Mouse (Mus musculus) ES-E14 (cell line): ENCODE measurements at regions not wholly inside any gene's neighbourhood (a gene's known extent, or its start where the extent isn't known, plus 50 kb on each side); places are given as distances from the start of the nearest gene placed in this dataset.

ENCODE experiments used
- DNase-seq: peaks from one replicate; pipeline ENCODE4 v3.0.0-alpha.2; 2013; ENCODE audit warnings: low read depth, low spot score
- H3K27ac ChIP-seq: 2 replicates; pipeline ENCODE4 v1.5.1; 2012; ENCODE audit warnings: low read depth, mild to moderate bottlenecking, low read length, moderate library complexity, mixed read lengths; ENCODE audit not compliant: poor library complexity, insufficient read depth, severe bottlenecking
- H3K36me3 ChIP-seq: 2 replicates; pipeline ENCODE4 v1.6.1; 2012; ENCODE audit warnings: mild to moderate bottlenecking, low read length, moderate library complexity, mixed read lengths; ENCODE audit not compliant: control insufficient read depth, poor library complexity, insufficient read depth, severe bottlenecking
- H3K4me1 ChIP-seq, 2 experiments: fragments of 150-350 bp in 1 of 2; sonication (generic) in 1 of 2; 2 replicates each; pipeline ENCODE4 v1.6.1; 2012; ENCODE audit warnings: low read length in 2 of 2, mild to moderate bottlenecking in 1 of 2, mixed read lengths in 1 of 2; ENCODE audit not compliant: control insufficient read depth in 2 of 2, insufficient read depth in 2 of 2, poor library complexity in 1 of 2
- H3K4me3 ChIP-seq, 2 experiments: fragments of 150-350 bp in 1 of 2; sonication (generic) in 1 of 2; 2 replicates each; pipeline ENCODE4 v1.5.1; 2012; ENCODE audit warnings: low read length in 2 of 2, low read depth in 1 of 2, mild to moderate bottlenecking in 1 of 2, mixed read lengths in 1 of 2; ENCODE audit not compliant: insufficient read depth in 1 of 2, poor library complexity in 1 of 2, severe bottlenecking in 1 of 2
- H3K9ac ChIP-seq: 2 replicates; pipeline ENCODE4 v1.6.1; 2012; ENCODE audit warnings: low read depth, mild to moderate bottlenecking, low read length, mixed read lengths; ENCODE audit not compliant: poor library complexity, insufficient read depth, severe bottlenecking
- H3K9me3 ChIP-seq: fragments of 150-350 bp; sonication (generic); 2 replicates; pipeline ENCODE4 v1.6.1; 2012; ENCODE audit warnings: low read depth, mild to moderate bottlenecking, low read length; ENCODE audit not compliant: control insufficient read depth, insufficient read depth
- CHD2 ChIP-seq: IDR thresholded peaks from 2 replicates; pipeline ENCODE4 v1.6.1; 2014; ENCODE audit warnings: mild to moderate bottlenecking, low read depth, low read length, inconsistent platforms
- HCFC1 ChIP-seq: IDR thresholded peaks from 2 replicates; pipeline ENCODE4 v1.6.1; 2012; ENCODE audit warnings: low read length, inconsistent platforms, borderline replicate concordance; ENCODE audit not compliant: insufficient read depth
- MAFK ChIP-seq: IDR thresholded peaks from 2 replicates; pipeline ENCODE4 v1.6.1; 2014; ENCODE audit warnings: mild to moderate bottlenecking, low read depth, low read length, inconsistent platforms; ENCODE audit not compliant: insufficient read depth
- ZC3H11A ChIP-seq: IDR thresholded peaks from 2 replicates; pipeline ENCODE4 v1.6.1; 2012; ENCODE audit warnings: low read depth, mild to moderate bottlenecking, inconsistent platforms, low read length, borderline replicate concordance
- ZNF384 ChIP-seq: IDR thresholded peaks from 2 replicates; pipeline ENCODE4 v1.6.1; 2012; ENCODE audit warnings: low read depth, low read length, inconsistent platforms
- in situ Hi-C, 2 experiments: fragments of 600-800 bp; cut with MboI; formaldehyde crosslinking; loops; one replicate each; pipeline ENCODE4 v1.15.1; 2025; ENCODE audit warnings: low sequenced_read_pairs in 2 of 2, inconsistent platforms in 1 of 2; ENCODE audit not compliant: unreplicated experiment in 2 of 2

DNA sequence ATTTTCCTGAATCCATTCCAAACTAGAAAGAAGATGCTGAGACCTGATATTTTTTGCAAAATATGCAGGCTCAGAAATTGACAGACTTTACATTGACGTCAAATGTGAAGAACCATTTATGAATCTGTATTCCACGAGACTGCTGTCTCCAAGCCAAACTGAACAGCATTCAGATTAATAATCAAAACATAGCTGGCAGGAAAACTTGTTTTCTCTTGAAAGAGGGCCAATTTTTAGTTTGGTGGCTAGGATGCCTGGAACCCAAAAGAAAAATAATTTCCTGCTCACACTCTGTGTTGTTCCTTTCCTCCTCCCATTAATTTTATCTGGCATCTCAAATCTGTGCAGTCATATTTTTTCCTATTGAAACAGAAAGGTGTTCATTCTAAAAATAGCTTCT, 149.7 kb upstream of the Tbl1x start:
- no peaks in the 10 kb centered on the region for H3K36me3 ChIP-seq
- H3K9ac ChIP-seq, result no peak overlapping the region
- H3K27ac ChIP-seq, result no peak overlapping the region
- TF ChIP-seq MAFK (no peak), CHD2 (no peak), ZNF384 (no peak), HCFC1 (no peak), ZC3H11A (no peak)
- H3K4me1 ChIP-seq, result no peaks in the 10 kb centered on the region
- H3K4me3 ChIP-seq, result no peak overlapping the region
- no peaks in the 10 kb centered on the region for H3K9me3 ChIP-seq
- DNase-seq, result no peak
- in situ Hi-C loops, result no loop called here

DNA sequence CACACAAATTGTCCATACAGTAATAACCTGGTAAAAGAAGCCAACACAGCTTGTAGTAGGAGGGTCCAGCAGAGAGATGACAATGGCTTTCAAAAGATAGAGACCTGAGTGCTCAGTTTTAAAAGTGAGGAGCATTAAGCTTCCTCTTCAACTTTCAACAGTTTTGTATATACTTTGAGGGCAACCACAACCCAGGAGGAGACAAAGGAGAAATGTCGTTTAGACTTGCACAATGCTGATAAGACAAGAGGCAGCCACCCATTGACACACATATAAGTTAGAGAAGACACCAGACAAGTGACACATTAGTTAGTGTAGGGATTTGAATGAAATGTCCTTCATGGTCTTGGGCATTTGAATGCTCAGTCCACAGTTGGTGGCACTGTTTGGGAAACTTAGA, 147.2 kb upstream of the Tbl1x start:
- H3K27ac ChIP-seq, result no peak overlapping the region
- H3K9me3 ChIP-seq, result no peaks in the 10 kb centered on the region
- in situ Hi-C loops, result no loop called here
- H3K4me1 ChIP-seq, result no peaks in the 10 kb centered on the region
- H3K9ac ChIP-seq, result no peak overlapping the region
- TF ChIP-seq ZNF384 (no peak), ZC3H11A (no peak), HCFC1 (no peak), MAFK (no peak), CHD2 (no peak)
- H3K36me3 ChIP-seq, result no peaks in the 10 kb centered on the region
- no peak overlapping the region for H3K4me3 ChIP-seq
- no peak for DNase-seq

DNA sequence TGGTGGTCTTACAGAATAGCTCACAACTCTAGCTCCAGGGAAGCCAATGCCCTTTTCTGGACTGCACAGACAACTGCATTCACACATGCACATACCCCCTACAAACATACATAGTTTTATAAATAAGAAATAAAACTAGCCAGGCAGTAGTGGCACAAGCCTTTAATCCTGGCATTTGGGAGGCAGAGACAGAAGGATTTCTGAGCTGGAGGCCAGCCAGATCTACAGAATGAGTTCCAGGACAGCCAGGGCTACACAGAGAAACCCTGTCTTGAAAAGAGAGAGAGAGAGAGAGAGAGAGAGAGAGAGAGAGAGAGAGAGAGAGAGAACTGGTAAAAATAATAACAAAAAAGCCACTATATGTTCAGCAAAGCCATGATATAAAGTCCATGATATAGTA, 143.5 kb upstream of the Tbl1x start:
- Histone ChIP-seq H3K36me3 (no peaks in the 10 kb centered on the region), H3K4me1 (no peaks in the 10 kb centered on the region), H3K9me3 (no peaks in the 10 kb centered on the region), H3K9ac (no peak overlapping the region), H3K4me3 (no peak overlapping the region), H3K27ac (no peak overlapping the region)
- no peak for DNase-seq
- no peak for TF ChIP-seq ZC3H11A
- no peak for TF ChIP-seq MAFK
- no peak for TF ChIP-seq CHD2
- no peak for TF ChIP-seq ZNF384
- no peak for TF ChIP-seq HCFC1
- in situ Hi-C loops, result no loop called here

DNA sequence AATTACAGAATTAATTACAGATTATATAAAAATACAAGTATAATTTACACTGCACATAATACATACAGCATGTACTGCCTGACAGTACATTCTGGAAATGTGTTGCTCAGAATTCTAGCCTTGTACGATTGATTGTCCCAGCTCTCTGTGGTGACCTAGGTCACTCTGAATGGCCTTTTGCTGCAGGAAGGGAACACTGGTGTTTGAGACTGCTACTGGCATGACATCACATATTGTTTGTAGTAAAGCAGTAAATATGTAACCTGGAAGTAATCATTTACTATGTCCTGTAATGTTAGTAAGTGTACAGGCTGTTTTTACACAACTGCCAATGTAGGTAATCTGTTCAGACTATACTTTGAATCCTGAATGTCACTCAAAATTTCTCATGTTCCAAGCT, 123.5 kb upstream of the Tbl1x start:
- no peak overlapping the region for H3K9ac ChIP-seq
- no peak overlapping the region for H3K27ac ChIP-seq
- no peaks in the 10 kb centered on the region for H3K9me3 ChIP-seq
- no peaks in the 10 kb centered on the region for H3K36me3 ChIP-seq
- no peak for DNase-seq
- in situ Hi-C loops, result no loop called here
- H3K4me3 ChIP-seq, result no peak overlapping the region
- no peak for TF ChIP-seq CHD2
- TF ChIP-seq HCFC1, result no peak
- TF ChIP-seq ZNF384, result no peak
- no peak for TF ChIP-seq ZC3H11A
- no peak for TF ChIP-seq MAFK
- H3K4me1 ChIP-seq, result no peaks in the 10 kb centered on the region

DNA sequence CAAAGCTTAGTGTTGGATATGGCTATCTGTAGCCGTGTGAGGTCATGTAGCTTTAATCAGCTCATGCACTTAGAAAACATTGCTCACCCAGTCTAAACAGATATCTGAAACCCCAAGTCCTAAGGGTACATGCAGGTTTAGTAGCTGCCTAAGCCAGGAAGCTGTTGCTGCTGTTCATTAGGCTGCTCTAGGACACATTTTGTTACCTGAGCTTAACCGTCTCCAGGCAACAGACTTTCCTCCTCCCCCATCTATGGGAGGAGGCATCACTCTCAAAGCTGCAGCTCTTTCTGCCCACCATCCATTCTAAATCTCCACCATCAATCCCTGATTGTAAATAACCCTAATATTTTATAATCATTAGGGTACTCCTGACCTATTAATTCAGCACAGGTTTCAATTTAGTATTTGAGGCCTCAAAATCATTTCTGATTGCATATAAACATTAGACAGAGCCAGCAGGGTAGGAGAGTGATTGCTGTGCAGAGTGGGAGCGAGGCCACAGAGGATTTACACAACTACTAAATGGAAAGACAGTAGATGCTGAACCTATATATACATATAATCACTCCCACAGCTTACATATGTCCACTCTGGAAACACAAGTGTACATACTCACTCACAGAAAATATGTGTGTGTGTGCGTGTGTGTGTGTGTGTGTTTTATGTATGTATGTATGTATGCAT, 118.9 kb upstream of the Tbl1x start:
- TF ChIP-seq ZC3H11A, result no peak
- TF ChIP-seq HCFC1, result no peak
- TF ChIP-seq CHD2, result no peak
- no peak for TF ChIP-seq ZNF384
- TF ChIP-seq MAFK, result no peak
- Histone ChIP-seq H3K4me3 (no peak overlapping the region), H3K4me1 (no peaks in the 10 kb centered on the region), H3K9ac (no peak overlapping the region), H3K27ac (no peak overlapping the region), H3K36me3 (no peaks in the 10 kb centered on the region), H3K9me3 (no peaks in the 10 kb centered on the region)
- in situ Hi-C loops, result no loop called here
- DNase-seq, result no peak
